Mouse (Mus musculus) urinary bladder, postnatal 4 days (tissue): ENCODE measurements around the gene Sys1.

ENCODE experiments used
- DNase-seq, 2 experiments: peaks; one replicate each; pipeline ENCODE4 v3.0.0; 2021 to 2022; ENCODE audit warnings: low spot score in 2 of 2

The Sys1 gene

GRCm38 (mm10) chr2:164456864-164457300 lies at the start of gene Sys1:
Sys1 (plus strand) TSS chr2:164456964.
- DNase-seq, result no peak

- peak in 1 of 2 experiments; percentile 51 for DNase-seq
These were observed 49.1 kb upstream of the Sys1 start for GRCm38 (mm10) chr2:164407708-164408107.

- DNase-seq, result no peak
These were observed 42.6 kb upstream of the Sys1 start for GRCm38 (mm10) chr2:164414167-164414566.

- no peak for DNase-seq
These were observed 42.2 kb upstream of the Sys1 start for GRCm38 (mm10) chr2:164414581-164414980.

DNA sequence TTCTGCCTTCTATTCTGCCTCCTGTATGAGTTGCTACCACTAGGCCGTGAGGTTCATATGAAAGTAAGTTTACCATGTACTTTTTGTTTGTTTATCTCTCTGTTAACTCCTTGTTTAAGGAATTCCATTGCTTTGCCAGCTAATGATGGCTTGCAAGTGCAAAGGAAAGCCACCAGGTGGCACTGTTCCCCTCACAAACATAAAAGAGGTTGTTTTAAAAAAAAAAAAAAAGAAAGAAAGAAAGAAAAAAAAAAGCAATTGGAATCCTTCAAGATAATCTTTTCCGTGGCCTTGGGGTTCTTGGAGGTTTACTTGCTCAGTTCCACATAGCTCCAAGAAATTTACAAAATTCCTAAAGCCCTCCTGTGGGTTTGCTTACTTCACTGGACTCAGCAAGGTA lies 39.6 kb upstream of the Sys1 start:
- DNase-seq, result no peak

- no peak for DNase-seq
These were observed 38.4 kb upstream of the Sys1 start for GRCm38 (mm10) chr2:164418308-164418875.

DNA sequence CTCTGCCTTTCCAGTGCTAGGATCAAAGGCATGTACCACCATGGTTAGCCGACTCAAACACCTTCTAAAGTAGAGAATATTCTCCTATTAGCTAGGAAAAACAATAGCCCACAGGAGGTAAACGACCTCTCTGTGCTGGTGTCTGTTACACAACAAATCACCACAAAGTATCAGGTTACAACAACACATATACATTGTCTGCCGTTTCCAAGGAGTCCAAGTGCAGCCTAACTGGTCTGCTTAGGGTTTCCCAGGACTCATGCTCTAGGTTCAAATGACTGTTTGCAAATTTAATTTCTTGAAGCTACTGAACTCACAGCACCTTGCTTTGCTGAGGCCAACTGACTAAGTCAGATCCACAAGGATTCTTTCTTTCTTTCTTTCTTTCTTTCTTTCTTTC lies 37.3 kb upstream of the Sys1 start:
- DNase-seq, result no peak

- DNase-seq, result no peak
These were observed 35.5 kb upstream of the Sys1 start for GRCm38 (mm10) chr2:164421306-164421705.

- DNase-seq, result no peak
These were observed 34.8 kb upstream of the Sys1 start for GRCm38 (mm10) chr2:164421979-164422378.

DNA sequence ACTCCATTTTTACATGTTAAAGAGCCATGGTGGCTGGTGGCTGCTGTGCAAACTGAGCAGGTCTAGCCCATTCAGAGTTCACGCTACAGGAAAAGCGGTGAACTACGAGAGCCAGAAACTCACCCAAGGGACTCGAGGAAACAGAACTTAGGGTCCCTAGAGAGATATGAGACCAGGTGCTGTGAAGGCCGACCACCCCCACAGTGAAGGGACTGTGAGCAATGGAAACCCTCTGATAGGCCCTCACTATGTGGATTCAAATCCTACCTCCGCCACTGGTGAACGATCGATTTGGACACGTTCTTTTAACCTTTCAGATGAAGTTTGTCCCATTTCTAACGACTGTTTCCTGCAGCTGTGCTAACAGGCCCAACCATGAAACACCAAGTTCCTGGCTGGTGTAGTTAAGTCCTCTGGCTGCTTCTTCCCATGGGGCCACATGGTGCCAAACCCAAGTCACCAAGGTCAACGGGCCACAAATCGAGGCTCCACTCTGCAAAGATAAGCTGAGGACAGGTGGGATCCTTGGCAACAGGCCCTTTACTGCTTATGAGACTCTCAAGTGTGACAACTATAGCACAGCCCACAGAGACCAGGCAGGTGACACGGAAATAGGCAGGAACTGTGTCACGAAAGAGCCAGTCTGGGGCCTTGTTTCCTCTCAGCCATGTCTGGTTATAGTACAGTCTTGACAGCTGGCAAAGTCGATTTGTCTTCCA lies 33.9 kb upstream of the Sys1 start:
- no peak for DNase-seq

GRCm38 (mm10) chr2:164423464-164423863 lies 33.3 kb upstream of the Sys1 start:
- DNase-seq, result no peak

DNA sequence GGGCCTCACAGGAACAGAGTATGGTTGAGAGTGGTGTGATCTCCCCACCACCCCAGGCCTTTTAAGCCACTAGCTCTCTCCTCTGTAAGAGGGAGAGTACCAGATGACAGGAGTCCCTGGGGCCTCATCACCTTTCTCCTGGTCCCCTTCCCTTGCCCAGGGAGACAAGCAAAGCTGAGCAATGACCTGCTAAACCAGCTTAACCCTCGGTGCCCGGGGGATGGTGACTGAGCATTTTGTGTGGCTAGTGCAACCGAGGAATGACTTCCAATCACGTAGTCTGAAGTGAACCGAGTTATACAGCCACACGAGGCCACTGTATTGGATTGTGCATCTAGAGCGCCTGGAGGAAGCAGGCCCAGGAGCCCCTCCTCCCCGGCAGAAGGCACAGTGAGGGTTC lies 32.4 kb upstream of the Sys1 start:
- DNase-seq, result no peak

- DNase-seq, result no peak
These were observed 31.4 kb upstream of the Sys1 start for GRCm38 (mm10) chr2:164425401-164425800.

GRCm38 (mm10) chr2:164426121-164426520 lies 30.6 kb upstream of the Sys1 start:
- no peak for DNase-seq

- no peak for DNase-seq
These were observed 29.8 kb upstream of the Sys1 start for GRCm38 (mm10) chr2:164426952-164427351.

- DNase-seq, result no peak
These were observed 28.3 kb upstream of the Sys1 start for GRCm38 (mm10) chr2:164428451-164428850.

DNA sequence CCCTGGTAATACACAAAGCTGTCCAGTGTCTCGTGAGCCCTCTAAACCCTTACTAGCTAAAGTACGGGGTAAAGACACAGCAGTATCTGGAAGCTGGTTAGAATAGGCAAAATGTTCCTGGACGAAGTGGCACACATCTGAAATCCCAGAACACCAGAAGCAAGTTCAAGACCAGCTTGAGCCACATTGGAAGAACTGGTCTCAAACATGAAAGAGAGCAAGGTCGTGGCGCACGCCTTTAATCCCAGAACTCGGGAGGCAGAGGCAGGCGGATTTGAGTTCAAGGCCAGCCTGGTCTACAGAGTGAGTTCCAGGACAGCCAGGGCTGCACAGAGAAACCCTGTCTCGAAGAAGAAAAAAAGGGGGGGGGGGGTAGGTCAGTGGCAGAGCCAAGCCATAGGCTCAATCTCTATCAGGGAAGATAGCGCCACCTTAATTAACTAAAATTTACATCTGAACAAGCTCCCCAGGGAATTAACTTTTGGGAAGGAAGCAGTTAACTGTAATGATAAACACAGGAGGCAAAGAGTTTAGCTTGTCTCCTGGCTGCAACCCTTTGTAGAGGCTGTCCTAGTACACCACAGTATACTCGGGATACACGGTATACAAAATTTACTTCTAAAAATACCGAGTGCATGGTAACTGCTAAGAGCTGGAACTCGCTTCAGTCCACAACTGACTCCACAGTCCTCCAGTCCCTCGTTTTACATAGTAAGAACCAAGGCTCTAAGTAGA lies 26.7 kb upstream of the Sys1 start:
- DNase-seq, result no peak

DNA sequence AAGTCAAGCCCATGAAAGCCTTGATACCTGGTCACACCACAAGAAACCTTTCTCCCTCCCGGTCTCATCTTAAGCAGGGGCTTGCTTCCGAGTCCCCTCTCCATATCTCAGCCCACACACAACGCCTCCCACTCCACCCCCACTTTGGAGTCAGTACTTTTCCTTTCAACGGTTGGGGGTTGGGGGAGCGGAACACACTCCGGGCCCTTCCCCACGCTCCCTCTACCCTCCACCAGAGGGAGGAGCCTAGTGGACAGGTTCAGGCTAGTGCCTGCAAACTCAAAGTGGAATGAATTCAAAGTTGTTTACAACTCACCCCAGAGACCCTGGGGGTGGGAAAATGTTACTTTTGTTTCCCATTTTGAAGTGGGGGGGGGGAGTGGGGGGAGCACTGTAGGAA lies 26.1 kb upstream of the Sys1 start:
- DNase-seq, result no peak

DNA sequence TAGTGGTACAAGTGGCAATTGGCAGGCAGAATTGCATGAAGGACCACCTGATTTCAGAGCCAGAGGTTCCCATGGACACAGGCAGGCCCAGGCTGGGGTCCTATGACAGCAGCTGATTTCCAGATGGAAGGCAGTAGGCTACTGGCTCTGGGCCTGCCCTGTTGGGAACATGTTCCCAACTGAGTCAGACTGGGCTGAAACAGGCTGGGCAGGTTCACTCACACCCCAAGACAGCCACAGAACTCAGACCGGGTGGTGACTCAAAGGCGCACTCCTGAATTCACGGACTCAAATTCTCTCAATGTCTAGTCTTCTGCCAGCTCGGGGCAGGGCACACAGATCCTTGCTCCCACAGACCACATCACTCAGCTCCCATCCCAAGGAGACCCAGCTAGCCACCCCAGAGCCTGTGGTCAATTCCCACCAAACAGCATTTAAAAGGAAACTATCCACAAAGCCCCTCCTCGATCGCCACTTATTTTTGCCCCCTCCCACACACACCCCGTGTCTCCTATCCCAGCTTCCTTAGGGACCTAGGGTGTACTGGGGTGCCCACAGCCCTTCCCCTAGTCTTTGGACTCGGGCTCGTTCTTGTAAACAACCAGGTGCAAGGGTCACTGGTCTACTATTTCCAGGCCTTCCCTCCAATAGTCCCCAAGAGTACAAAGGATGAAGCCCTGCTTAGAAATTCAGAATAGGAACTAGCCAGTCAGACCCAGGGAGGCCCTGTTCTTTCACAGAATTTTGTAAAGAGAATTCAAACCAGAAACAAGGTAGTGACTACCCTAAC lies 24.9 kb upstream of the Sys1 start:
- no peak for DNase-seq

GRCm38 (mm10) chr2:164432541-164433191 lies 24.1 kb upstream of the Sys1 start:
- DNase-seq, result no peak

DNA sequence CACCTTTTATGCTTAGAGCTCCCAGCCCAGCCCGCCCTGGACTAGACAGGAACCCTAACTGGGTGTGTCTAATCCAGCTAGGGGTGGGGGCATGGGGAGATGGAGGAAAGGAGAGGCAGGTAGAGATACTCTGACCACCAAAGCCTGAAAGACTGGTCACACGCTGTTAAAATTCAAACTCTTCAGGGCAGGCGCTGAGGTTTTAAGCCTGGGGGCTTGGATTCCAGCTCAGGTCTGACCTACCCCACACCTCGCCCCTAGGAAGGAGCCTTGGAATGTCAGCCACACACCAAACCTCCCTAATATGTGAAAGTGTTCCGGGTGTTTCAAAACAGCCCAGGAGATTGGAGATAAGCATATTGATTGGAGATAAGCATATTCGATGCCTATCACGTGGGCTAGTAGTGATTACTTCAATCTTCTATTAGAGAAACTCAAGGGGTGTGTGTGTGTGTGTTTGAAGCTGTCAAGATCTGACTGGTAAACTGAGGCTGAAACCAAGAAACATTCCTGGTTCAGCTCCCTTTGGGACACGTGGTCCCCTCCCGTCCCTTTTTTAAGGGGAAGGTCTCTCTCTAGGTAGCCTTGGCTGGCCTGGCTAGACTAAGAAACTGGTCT lies 23.4 kb upstream of the Sys1 start:
- no peak for DNase-seq
